Mouse (Mus musculus): Measurements from ENCODE around the gene Pbx1.

GRCm38 (mm10) chr1:168324306-168325085 is 107.6 kb downstream of the Pbx1 start:
- TF ChIP-seq EP300 (IDR thresholded peaks at IDR 0.05; ENCODE audit: low read depth) (no peak), CTCF (IDR thresholded peaks at IDR 0.05; ENCODE audit: low read depth) (no peak)
